Mouse (Mus musculus) cortical plate, adult 2 months (tissue): Measurements from ENCODE around the gene Wrap73.

Source experiments
- CTCF ChIP-seq: fragments of 200-500 bp; IDR thresholded peaks from 2 replicates; pipeline ENCODE4 v1.5.1; 2011; ENCODE audit warnings: mild to moderate bottlenecking, control low read depth, low read length; ENCODE audit not compliant: insufficient read depth; ENCODE audit errors: extremely low read depth
- POLR2A ChIP-seq: fragments of 200-500 bp; IDR thresholded peaks from 2 replicates; pipeline ENCODE4 v1.6.1; 2011; ENCODE audit warnings: mild to moderate bottlenecking, low read length, control low read depth; ENCODE audit not compliant: insufficient read depth; ENCODE audit errors: extremely low read depth

DNA sequence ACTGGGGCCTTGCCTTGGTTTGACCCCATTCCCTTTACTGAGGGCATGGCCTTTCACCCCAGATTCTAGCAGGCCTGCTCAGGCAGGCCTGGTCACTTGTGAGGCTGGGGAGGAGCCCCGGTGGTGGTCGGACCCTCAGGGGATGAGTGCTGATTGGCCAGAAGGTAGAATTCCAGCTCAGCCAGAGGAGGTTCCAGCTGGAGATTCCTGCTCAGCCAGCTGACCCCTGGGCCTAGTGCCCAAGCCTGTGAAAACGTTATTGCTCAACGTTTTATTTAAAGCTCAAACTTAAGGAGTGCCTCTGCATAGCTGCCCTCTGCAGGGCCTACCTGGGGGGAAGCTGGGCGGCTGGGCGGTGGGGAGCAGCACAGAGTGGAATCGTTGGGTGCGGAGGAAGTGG, 35.1 kb downstream of the Wrap73 start:
- TF ChIP-seq POLR2A (no peak), CTCF (no peak)
